Mouse (Mus musculus): ENCODE data around the gene Samd8. TPM values are rescaled to one million over a fixed set of nuclear protein-coding genes. Genes with fewer than 3 reads are reported as not detected.

Samd8 gene
- polyA plus RNA-seq, 1 experiment, result 30.6 TPM

DNA sequence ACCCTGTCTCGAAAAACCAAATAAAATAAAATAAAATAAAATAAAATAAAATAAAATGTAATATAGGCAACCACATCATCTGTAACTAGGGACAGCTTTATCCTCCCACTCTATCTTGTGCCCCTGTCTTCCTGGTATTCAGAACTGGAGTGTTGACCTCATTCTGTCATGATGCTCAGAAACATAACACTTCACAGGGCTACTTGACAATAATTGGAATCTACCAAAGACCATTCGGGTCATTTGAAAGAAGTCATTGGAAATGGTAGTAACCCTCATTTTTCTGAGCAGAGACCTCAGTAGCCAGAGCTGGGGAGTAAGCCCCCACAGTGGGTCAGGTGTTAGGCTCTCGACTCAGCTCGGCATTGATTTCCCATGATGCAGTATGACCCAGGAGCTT is 64.3 kb downstream of the Samd8 start:
- WGBS, result 94% methylated on average over 4 of the region's 4 CpGs
- TF ChIP-seq POLR2A (IDR thresholded peaks at IDR 0.05; ENCODE audit: low read depth, low read length), result no peak
- TF ChIP-seq CTCF (IDR thresholded peaks at IDR 0.05; ENCODE audit: extremely low read depth, insufficient read length, insufficient replicate concordance, low read depth, low read length), result no peak
- Histone ChIP-seq H3K27me3 (ENCODE audit: control insufficient read depth, insufficient read depth, low read length) (no peaks in the 10 kb centered on the region), H3K27ac (ENCODE audit: insufficient read depth, low read depth, low read length) (no peak overlapping the region), H3K36me3 (ENCODE audit: control insufficient read depth, insufficient read depth, low read length) (no peaks in the 10 kb centered on the region), H3K4me3 (ENCODE audit: low read depth, low read length) (no peak overlapping the region), H3K4me1 (ENCODE audit: control insufficient read depth, insufficient read depth, insufficient read length, low read length) (peaks cover 12% of the 10 kb centered on the region; the same call in 1 of the 2 replicates)

DNA sequence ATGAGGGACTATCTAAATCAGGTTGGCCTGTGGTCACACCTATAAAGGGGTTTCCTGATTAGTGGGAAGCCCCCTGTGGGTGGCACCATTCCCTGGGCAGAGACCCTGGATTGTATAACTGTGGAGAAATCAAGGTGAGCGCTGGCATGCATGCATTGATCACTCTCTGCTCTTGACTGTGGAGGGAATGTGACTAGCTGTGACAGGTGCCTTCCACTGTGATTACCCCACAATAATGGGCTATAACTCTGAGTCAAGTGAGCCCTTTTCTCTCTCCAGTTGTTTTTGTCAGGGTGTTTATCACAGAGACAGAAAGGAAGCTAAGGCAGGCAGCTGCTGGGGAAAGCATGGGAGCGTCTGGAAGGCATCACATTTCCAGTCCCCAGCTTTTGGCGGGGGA is 65.9 kb downstream of the Samd8 start:
- Histone ChIP-seq H3K27me3 (ENCODE audit: control insufficient read depth, insufficient read depth, low read length) (no peaks in the 10 kb centered on the region), H3K4me1 (ENCODE audit: control insufficient read depth, insufficient read depth, insufficient read length, low read length) (peaks cover 14% of the 10 kb centered on the region; the same call in 1 of the 2 replicates), H3K27ac (ENCODE audit: insufficient read depth, low read depth, low read length) (no peak overlapping the region), H3K4me3 (ENCODE audit: low read depth, low read length) (no peak overlapping the region), H3K36me3 (ENCODE audit: control insufficient read depth, insufficient read depth, low read length) (no peaks in the 10 kb centered on the region)
- WGBS, result 80% methylated on average over 3 of the region's 3 CpGs
- TF ChIP-seq CTCF (IDR thresholded peaks at IDR 0.05; ENCODE audit: extremely low read depth, insufficient read length, insufficient replicate concordance, low read depth, low read length) (no peak), POLR2A (IDR thresholded peaks at IDR 0.05; ENCODE audit: low read depth, low read length) (no peak)

DNA sequence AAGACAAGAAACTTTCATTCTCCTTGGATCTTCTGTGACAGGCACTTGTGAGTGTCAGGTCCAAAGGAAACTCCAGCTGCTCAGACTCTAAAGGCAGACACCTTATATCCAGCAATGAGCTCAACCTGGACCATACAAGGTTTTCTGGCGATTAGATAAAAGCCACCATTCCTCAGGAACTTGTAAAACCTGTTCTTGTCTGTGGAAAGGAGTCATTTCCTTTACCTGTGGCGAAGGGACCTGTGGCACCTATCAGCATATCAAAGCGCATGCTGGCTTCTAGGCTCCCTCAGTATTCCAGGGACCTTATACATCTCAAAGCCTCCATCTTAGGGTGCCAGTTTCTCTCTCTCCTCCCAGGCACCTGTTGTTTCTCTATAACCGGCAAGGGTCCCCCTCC is 67.1 kb downstream of the Samd8 start:
- Histone ChIP-seq H3K27ac (ENCODE audit: insufficient read depth, low read depth, low read length) (0 out of 2 replicates have a peak overlapping the region, but pooled peaks have one; percentile 12), H3K27me3 (ENCODE audit: control insufficient read depth, insufficient read depth, low read length) (no peaks in the 10 kb centered on the region), H3K36me3 (ENCODE audit: control insufficient read depth, insufficient read depth, low read length) (no peaks in the 10 kb centered on the region), H3K4me3 (ENCODE audit: low read depth, low read length) (no peak overlapping the region), H3K4me1 (ENCODE audit: control insufficient read depth, insufficient read depth, insufficient read length, low read length) (peaks cover 15% of the 10 kb centered on the region; the same call in 1 of the 2 replicates)
- 25% methylated on average over 4 of the region's 4 CpGs for WGBS
- TF ChIP-seq POLR2A (IDR thresholded peaks at IDR 0.05; ENCODE audit: low read depth, low read length), result no peak
- TF ChIP-seq CTCF (IDR thresholded peaks at IDR 0.05; ENCODE audit: extremely low read depth, insufficient read length, insufficient replicate concordance, low read depth, low read length), result no peak

DNA sequence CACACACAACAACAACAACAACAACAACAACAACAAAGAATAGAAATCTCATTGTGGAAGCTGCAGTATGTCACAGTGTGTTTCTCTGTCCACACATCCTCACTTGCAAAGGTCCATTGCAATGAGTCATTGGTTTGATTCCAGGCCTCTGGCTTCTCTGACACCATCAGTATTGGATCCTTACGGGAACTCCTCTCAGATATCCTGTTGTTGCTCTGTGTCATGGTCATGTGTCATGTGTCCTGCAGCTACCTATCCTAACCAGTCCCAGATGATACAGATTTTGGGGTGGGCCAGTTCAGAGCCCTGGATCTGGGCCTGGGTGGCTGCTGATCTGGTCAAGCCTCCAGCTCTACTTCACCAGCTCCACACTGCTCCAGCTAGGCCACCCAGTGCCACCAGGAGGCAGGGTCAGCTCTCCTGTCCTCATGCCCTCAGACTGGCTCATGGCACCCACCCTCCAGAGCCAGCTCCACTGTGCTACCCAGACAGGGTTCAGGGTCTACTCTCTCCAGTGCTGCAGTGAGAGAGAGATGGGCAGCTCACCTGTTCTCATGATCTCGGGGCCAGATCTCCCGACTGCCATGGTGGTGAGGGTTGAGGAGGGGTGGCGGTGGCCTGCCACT is 70.7 kb downstream of the Samd8 start:
- H3K4me1 ChIP-seq (ENCODE audit: control insufficient read depth, insufficient read depth, insufficient read length, low read length), result peaks cover 31% of the 10 kb centered on the region
- no peaks in the 10 kb centered on the region for H3K27me3 ChIP-seq (ENCODE audit: control insufficient read depth, insufficient read depth, low read length)
- WGBS, result 87% methylated on average over 4 of the region's 4 CpGs
- peak overlapping the region; percentile 39; the same call in 1 of the 2 replicates for H3K27ac ChIP-seq (ENCODE audit: insufficient read depth, low read depth, low read length)
- H3K36me3 ChIP-seq (ENCODE audit: control insufficient read depth, insufficient read depth, low read length), result no peaks in the 10 kb centered on the region
- TF ChIP-seq CTCF (IDR thresholded peaks at IDR 0.05; ENCODE audit: extremely low read depth, insufficient read length, insufficient replicate concordance, low read depth, low read length) (peak; percentile 23; the same call in 1 of the 2 replicates), POLR2A (IDR thresholded peaks at IDR 0.05; ENCODE audit: low read depth, low read length) (no peak)
- H3K4me3 ChIP-seq (ENCODE audit: low read depth, low read length), result no peak overlapping the region

DNA sequence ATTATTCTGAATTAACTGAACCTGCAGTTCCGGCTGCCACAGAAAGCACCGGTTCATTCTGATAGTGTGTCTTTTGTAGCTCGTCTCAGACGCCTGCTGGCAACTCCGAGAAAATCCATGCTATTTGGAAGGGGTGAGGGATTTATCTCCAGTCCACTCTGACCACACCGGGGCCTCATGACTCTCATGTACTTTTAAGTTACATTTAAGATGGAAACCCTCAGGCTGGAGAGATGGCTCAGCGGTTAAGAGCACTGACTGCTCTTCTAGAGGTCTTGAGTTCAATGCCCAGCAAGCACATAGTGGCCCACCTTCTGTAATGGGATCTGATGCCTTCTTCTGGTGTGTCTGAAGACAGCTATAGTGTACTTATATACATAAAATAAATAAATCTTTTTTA is 72.0 kb downstream of the Samd8 start:
- Histone ChIP-seq H3K27ac (ENCODE audit: insufficient read depth, low read depth, low read length) (no peak overlapping the region), H3K4me1 (ENCODE audit: control insufficient read depth, insufficient read depth, insufficient read length, low read length) (peaks cover 38% of the 10 kb centered on the region), H3K4me3 (ENCODE audit: low read depth, low read length) (no peak overlapping the region), H3K27me3 (ENCODE audit: control insufficient read depth, insufficient read depth, low read length) (no peaks in the 10 kb centered on the region), H3K36me3 (ENCODE audit: control insufficient read depth, insufficient read depth, low read length) (no peaks in the 10 kb centered on the region)
- 89% methylated on average over 7 of the region's 7 CpGs for WGBS
- TF ChIP-seq POLR2A (IDR thresholded peaks at IDR 0.05; ENCODE audit: low read depth, low read length) (no peak), CTCF (IDR thresholded peaks at IDR 0.05; ENCODE audit: extremely low read depth, insufficient read length, insufficient replicate concordance, low read depth, low read length) (no peak)

DNA sequence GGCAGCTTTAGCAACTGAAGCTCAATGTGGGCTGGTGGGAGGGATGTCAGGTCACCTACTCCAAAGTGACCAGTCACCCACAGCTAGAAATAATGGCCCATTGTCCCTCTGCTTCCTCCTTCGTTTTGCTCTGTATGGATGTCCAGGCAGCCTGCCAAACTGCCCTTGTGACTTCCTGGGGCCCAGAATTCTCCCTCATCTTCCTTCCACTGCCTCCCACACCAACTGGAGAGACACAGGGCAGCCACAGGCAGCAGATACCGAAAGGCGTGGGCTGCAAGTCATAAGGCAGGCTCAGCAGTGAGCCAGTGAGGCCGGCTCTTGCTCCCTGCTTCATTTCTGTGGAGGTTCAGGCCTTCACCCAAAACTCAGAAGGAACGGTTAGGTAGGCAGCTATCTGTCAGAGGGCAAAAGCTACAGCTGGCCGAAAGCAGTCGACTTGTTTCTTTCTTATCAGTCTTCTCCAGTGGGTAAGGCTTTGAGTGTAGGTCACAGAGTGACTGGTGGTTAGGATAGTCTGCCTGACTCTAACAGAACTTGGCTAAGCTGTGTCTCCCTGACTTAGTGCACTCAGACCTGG is 72.6 kb downstream of the Samd8 start:
- Histone ChIP-seq H3K4me3 (ENCODE audit: low read depth, low read length) (no peak overlapping the region), H3K4me1 (ENCODE audit: control insufficient read depth, insufficient read depth, insufficient read length, low read length) (peaks cover 40% of the 10 kb centered on the region), H3K27ac (ENCODE audit: insufficient read depth, low read depth, low read length) (peak overlapping the region; percentile 90), H3K36me3 (ENCODE audit: control insufficient read depth, insufficient read depth, low read length) (no peaks in the 10 kb centered on the region), H3K27me3 (ENCODE audit: control insufficient read depth, insufficient read depth, low read length) (no peaks in the 10 kb centered on the region)
- WGBS, result 8% methylated on average over 7 of the region's 7 CpGs
- TF ChIP-seq POLR2A (IDR thresholded peaks at IDR 0.05; ENCODE audit: low read depth, low read length) (no peak), CTCF (IDR thresholded peaks at IDR 0.05; ENCODE audit: extremely low read depth, insufficient read length, insufficient replicate concordance, low read depth, low read length) (no peak)

DNA sequence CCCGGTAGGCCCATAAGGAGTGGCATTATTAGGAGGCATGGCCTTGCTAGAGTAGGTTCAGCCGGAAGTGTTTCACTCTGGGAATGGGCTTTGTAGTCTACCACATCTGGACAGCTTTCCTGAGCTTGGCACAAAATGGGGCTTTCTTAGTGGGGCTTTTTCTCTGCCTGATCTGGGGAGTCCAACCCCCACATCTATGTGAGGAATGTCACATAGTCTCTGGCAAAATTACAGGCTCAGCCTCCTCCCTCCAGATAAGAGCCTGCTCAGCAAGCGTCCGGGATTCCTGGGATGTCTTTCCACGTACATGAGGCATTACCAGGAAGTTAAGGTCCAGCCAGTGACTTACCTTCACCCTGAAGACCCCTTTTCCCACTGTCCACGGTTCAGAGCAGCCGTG is 73.6 kb downstream of the Samd8 start:
- Histone ChIP-seq H3K36me3 (ENCODE audit: control insufficient read depth, insufficient read depth, low read length) (no peaks in the 10 kb centered on the region), H3K4me1 (ENCODE audit: control insufficient read depth, insufficient read depth, insufficient read length, low read length) (peaks cover 45% of the 10 kb centered on the region), H3K4me3 (ENCODE audit: low read depth, low read length) (no peak overlapping the region), H3K27ac (ENCODE audit: insufficient read depth, low read depth, low read length) (peak overlapping the region; percentile 92), H3K27me3 (ENCODE audit: control insufficient read depth, insufficient read depth, low read length) (no peaks in the 10 kb centered on the region)
- WGBS, result 38% methylated on average over 7 of the region's 7 CpGs
- TF ChIP-seq CTCF (IDR thresholded peaks at IDR 0.05; ENCODE audit: extremely low read depth, insufficient read length, insufficient replicate concordance, low read depth, low read length) (no peak), POLR2A (IDR thresholded peaks at IDR 0.05; ENCODE audit: low read depth, low read length) (no peak)

Measured in small intestine, adult 2 months (tissue).